Mouse (Mus musculus): ENCODE results near the gene Vmo1.

The Vmo1 gene

DNA sequence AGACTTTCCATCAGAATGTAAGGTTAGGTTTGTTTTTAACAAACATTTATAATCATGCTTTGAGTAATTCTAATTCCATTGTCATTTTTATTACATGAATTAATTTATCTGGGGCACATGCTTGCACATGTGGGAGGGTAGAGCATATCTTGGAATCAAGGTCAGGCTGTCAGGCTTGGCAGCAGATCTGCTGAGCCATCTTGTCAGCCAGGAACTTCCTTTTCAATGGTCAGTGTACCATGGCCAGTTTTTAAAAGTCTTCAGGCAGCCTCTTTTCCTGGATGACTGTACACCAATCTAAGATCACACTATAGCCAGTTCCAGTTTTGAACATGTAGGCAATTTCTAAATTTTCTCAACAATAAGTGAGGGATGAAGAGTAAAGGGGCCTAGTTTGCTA lies 41.7 kb downstream of the Vmo1 start:
- no peak for DNase-seq (ENCODE audit: low spot score)

- no peak for DNase-seq (ENCODE audit: low spot score)
These were observed 44.7 kb downstream of the Vmo1 start for GRCm38 (mm10) chr11:70469764-70470163.

DNA sequence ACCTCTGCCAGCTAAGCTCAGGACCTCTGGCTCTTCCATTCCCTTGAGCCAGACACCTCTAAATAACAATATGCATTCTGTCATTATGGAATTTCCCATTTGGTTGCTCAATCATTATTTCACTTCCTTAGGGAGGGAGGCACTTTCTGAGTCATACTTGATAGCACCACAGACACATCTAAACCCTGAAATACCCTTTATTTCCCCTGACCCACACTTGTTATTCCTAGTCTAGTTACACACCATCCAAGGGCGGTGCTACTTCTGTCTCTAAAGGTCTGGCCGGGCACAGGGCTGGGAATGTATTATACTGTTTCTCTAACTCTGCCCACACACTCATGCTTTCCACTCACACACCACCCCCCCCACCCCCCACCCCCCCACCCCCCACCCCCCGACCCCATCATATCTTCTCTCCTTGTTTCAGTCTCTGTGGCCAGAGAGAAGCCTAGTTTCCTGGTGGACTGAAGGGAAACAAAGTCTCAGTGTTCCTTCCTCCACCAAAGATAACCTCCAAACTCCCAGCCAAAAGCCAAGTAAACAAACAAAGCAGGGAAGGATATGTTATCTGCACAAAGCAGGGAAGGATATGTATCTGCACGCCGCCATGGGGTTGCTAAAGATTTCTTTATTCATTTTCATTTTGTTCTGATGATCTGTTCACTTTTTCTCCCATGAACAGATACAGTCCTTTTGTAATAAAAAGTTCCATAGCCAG lies 46.4 kb downstream of the Vmo1 start:
- DNase-seq (ENCODE audit: low spot score), result no peak

DNA sequence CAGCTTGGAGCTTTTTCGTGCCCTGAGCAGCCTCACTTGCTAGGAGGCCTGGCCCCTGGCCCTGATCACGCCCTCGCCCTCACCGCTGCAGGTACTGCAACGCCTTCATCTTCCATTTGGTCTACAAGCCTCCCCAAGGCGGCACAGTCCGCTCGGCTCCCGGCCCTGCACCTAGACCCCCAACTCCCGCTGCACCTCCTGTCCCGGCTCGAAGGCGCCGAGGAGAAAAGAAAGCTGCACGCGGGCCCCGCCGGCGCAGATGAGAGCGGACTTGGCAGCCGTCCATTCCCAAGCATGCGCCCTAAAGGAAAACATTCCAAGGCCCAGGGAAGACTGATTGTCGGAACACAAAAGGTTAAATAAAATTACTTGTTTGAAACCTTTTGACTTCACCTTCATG lies 48.6 kb downstream of the Vmo1 start:
- no peak for DNase-seq (ENCODE audit: low spot score)

- DNase-seq (ENCODE audit: low spot score), result no peak
These were observed 49.2 kb downstream of the Vmo1 start for GRCm38 (mm10) chr11:70465211-70465610.

DNA sequence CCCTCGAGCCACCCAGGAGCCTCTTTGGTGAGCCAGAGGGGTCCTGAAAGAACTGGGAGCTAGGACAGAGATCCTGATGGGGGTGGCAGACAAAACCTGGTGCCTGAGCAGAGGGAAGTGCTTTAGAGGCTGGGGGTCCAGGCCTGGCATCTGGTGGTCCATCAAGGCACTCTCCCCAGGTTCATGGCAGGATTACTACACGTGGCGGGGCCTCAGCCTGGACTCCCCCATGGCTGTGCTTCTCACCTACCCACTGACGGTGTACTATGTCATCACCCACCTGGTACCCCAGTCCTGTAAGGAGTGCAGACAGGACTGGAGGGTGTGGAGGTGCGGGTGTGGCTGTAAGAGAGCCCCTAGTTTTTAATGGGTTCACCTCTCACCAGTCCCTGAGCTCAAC lies 50.4 kb downstream of the Vmo1 start:
- no peak for DNase-seq (ENCODE audit: low spot score)
